Mouse (Mus musculus) CH12.LX (cell line): ENCODE data around the gene Cwf19l1. TPM values are rescaled to one million over a fixed set of nuclear protein-coding genes. Genes with fewer than 3 reads are reported as not detected.

Source experiments
- DNase-seq: peaks from one replicate; pipeline ENCODE4 v3.0.0-alpha.2; 2013; ENCODE audit errors: extremely low read depth
- H3K27ac ChIP-seq: 2 replicates; pipeline ENCODE4 v1.5.1; 2012; ENCODE audit warnings: low read depth, mild to moderate bottlenecking, control low read depth, moderate library complexity; ENCODE audit not compliant: insufficient read depth
- H3K27me3 ChIP-seq: replicated peaks from 2 replicates; pipeline ENCODE3; 2012; ENCODE audit warnings: inconsistent platforms
- H3K36me3 ChIP-seq, 2 experiments: replicated peaks in 1 of 2; 2 replicates each; pipeline versions ENCODE3 to v1.6.1; 2012; ENCODE audit warnings: inconsistent platforms in 1 of 2, low read length in 1 of 2, mild to moderate bottlenecking in 1 of 2, mixed read lengths in 1 of 2, moderate library complexity in 1 of 2; ENCODE audit not compliant: control insufficient read depth in 1 of 2, insufficient read depth in 1 of 2
- H3K4me1 ChIP-seq, 2 experiments: 2 replicates each; pipeline ENCODE4 v1.6.1; 2012; ENCODE audit warnings: inconsistent platforms in 1 of 2, moderate library complexity in 1 of 2; ENCODE audit not compliant: insufficient read depth in 2 of 2, control insufficient read depth in 1 of 2
- H3K4me2 ChIP-seq: 2 replicates; pipeline ENCODE4 v1.6.1; 2012; ENCODE audit warnings: low read depth, mild to moderate bottlenecking, control low read depth; ENCODE audit not compliant: poor library complexity, insufficient read depth, severe bottlenecking
- H3K4me3 ChIP-seq, 3 experiments: fragments of 150-350 bp in 1 of 3; sonication (generic) in 1 of 3; replicated peaks in 1 of 3; 2 replicates each; pipeline versions ENCODE3 to v1.5.1; 2011 to 2012; ENCODE audit warnings: low read depth in 2 of 3, low read length in 2 of 3, mild to moderate bottlenecking in 2 of 3, moderate library complexity in 2 of 3, control low read depth in 1 of 3, improper control_type of control experiment in 1 of 3, inconsistent platforms in 1 of 3, mixed read lengths in 1 of 3; ENCODE audit not compliant: poor library complexity in 1 of 3
- H3K79me2 ChIP-seq: replicated peaks from 2 replicates; pipeline ENCODE4 v1.6.1; 2012; ENCODE audit warnings: mild to moderate bottlenecking, moderate library complexity; ENCODE audit not compliant: control insufficient read depth, poor library complexity, insufficient read depth, severe bottlenecking; ENCODE audit errors: extremely low read depth
- H3K9ac ChIP-seq: 2 replicates; pipeline ENCODE4 v1.6.1; 2012; ENCODE audit warnings: low read depth, mild to moderate bottlenecking, control low read depth, moderate library complexity; ENCODE audit not compliant: insufficient read depth
- H3K9me3 ChIP-seq: replicated peaks from 2 replicates; pipeline ENCODE3; 2012; ENCODE audit warnings: low read length, inconsistent platforms, mixed read lengths
- BHLHE40 ChIP-seq: IDR thresholded peaks from 2 replicates; pipeline ENCODE4 v1.6.1; 2011; ENCODE audit warnings: mild to moderate bottlenecking, low read depth, low read length, improper control_type of control experiment
- CHD1 ChIP-seq: IDR thresholded peaks from 2 replicates; pipeline ENCODE4 v1.6.1; 2012; ENCODE audit warnings: low read depth, low read length, improper control_type of control experiment, inconsistent platforms
- CHD2 ChIP-seq: IDR thresholded peaks from 2 replicates; pipeline ENCODE4 v1.6.1; 2011; ENCODE audit warnings: low read length, improper control_type of control experiment
- ELF1 ChIP-seq: IDR thresholded peaks from 2 replicates; pipeline ENCODE4 v1.6.1; 2014; ENCODE audit warnings: low read depth, mild to moderate bottlenecking, inconsistent platforms, low read length, improper control_type of control experiment
- EP300 ChIP-seq: IDR thresholded peaks from 2 replicates; pipeline ENCODE4 v1.6.1; 2011; ENCODE audit warnings: low read length, improper control_type of control experiment
- IRF4 ChIP-seq: IDR thresholded peaks from 2 replicates; pipeline ENCODE4 v1.6.1; 2014; ENCODE audit warnings: low read depth, mild to moderate bottlenecking, inconsistent platforms, low read length, improper control_type of control experiment
- KAT2A ChIP-seq: IDR thresholded peaks from 2 replicates; pipeline ENCODE4 v1.6.1; 2012; ENCODE audit warnings: low read length, improper control_type of control experiment, inconsistent platforms; ENCODE audit not compliant: insufficient replicate concordance
- MAFK ChIP-seq: IDR thresholded peaks from 2 replicates; pipeline ENCODE4 v1.6.1; 2011; ENCODE audit warnings: low read length, improper control_type of control experiment; ENCODE audit not compliant: insufficient replicate concordance
- MAX ChIP-seq: IDR thresholded peaks from 2 replicates; pipeline ENCODE4 v1.6.1; 2011; ENCODE audit warnings: low read length, improper control_type of control experiment
- MXI1 ChIP-seq: IDR thresholded peaks from 2 replicates; pipeline ENCODE4 v1.6.1; 2011; ENCODE audit warnings: mild to moderate bottlenecking, low read depth, low read length, improper control_type of control experiment
- MYC ChIP-seq: IDR thresholded peaks from 2 replicates; pipeline ENCODE4 v1.6.1; 2011; ENCODE audit warnings: low read depth, mild to moderate bottlenecking, improper control_type of control experiment, low read length
- NELFE ChIP-seq: IDR thresholded peaks from 2 replicates; pipeline ENCODE4 v1.6.1; 2011; ENCODE audit warnings: low read depth, low read length, improper control_type of control experiment
- NRF1 ChIP-seq: IDR thresholded peaks from 2 replicates; pipeline ENCODE4 v1.6.1; 2014; ENCODE audit warnings: low read depth, mild to moderate bottlenecking, inconsistent platforms, low read length, improper control_type of control experiment, moderate library complexity
- PAX5 ChIP-seq: IDR thresholded peaks from 2 replicates; pipeline ENCODE4 v1.6.1; 2012; ENCODE audit warnings: low read length, inconsistent platforms, mixed read lengths
- POLR2A ChIP-seq: IDR thresholded peaks from 2 replicates; pipeline ENCODE4 v1.6.1; 2011; ENCODE audit warnings: low read depth, mild to moderate bottlenecking, improper control_type of control experiment, low read length
- POLR2AphosphoS2 ChIP-seq: IDR thresholded peaks from 2 replicates; pipeline ENCODE4 v1.6.1; 2011; ENCODE audit warnings: low read depth, low read length, improper control_type of control experiment
- RCOR1 ChIP-seq: conservative IDR thresholded peaks from 2 replicates; pipeline ENCODE4 v1.6.1; 2012; ENCODE audit warnings: low read depth, mild to moderate bottlenecking, inconsistent platforms, low read length, improper control_type of control experiment
- SIN3A ChIP-seq: IDR thresholded peaks from 2 replicates; pipeline ENCODE4 v1.6.1; 2012; ENCODE audit warnings: low read length, improper control_type of control experiment, inconsistent platforms
- SMC3 ChIP-seq: IDR thresholded peaks from 2 replicates; pipeline ENCODE4 v1.6.1; 2011; ENCODE audit warnings: low read depth, low read length, improper control_type of control experiment
- TBP ChIP-seq: conservative IDR thresholded peaks from 2 replicates; pipeline ENCODE4 v1.6.1; 2011; ENCODE audit warnings: low read depth, low read length, improper control_type of control experiment
- TCF12 ChIP-seq: IDR thresholded peaks from 2 replicates; pipeline ENCODE4 v1.6.1; 2014; ENCODE audit warnings: low read depth, mild to moderate bottlenecking, inconsistent platforms, low read length, improper control_type of control experiment
- UBTF ChIP-seq: IDR thresholded peaks from 2 replicates; pipeline ENCODE4 v1.6.1; 2012; ENCODE audit warnings: low read depth, mild to moderate bottlenecking, inconsistent platforms, low read length, improper control_type of control experiment, moderate library complexity
- ZKSCAN1 ChIP-seq: IDR thresholded peaks from 2 replicates; pipeline ENCODE4 v1.6.1; 2012; ENCODE audit warnings: low read depth, inconsistent platforms, low read length, improper control_type of control experiment, borderline replicate concordance
- ZMIZ1 ChIP-seq: IDR thresholded peaks from 2 replicates; pipeline ENCODE4 v1.6.1; 2012; ENCODE audit warnings: low read depth, mild to moderate bottlenecking, inconsistent platforms, low read length, improper control_type of control experiment
- ZNF384 ChIP-seq: IDR thresholded peaks from 2 replicates; pipeline ENCODE4 v1.6.1; 2012; ENCODE audit warnings: low read depth, low read length, improper control_type of control experiment, inconsistent platforms
- dilution Hi-C: fragments of 300-500 bp; cut with MboI; formaldehyde crosslinking; loops from 2 replicates; pipeline ENCODE4 v1.14.3; 2020; ENCODE audit warnings: low sequenced_read_pairs; ENCODE audit not compliant: extremely low pct_unique_long_range_greater_than_20kb, extremely low pct_ligation_motif_present
- in situ Hi-C: fragments of 300-500 bp; cut with MboI; formaldehyde crosslinking; loops from 3 replicates; pipeline ENCODE4 v1.14.3; 2019; ENCODE audit warnings: low sequenced_read_pairs, low pct_ligation_motif_present, low pct_unique_long_range_greater_than_20kb, mixed read lengths
- polyA plus RNA-seq: library from polyadenylated mRNA; unstranded; fragments of >175 nt; gene quantifications from 2 replicates; pipeline ENCODE4 v1.2.1, GENCODE M21; 2012; ENCODE audit warnings: low read depth; ENCODE audit not compliant: insufficient read length
- total RNA-seq, 2 experiments: library from RNA; depleted of rRNA; stranded (reverse); fragments of 300-350 nt in 1 of 2; fragments of >200 nt in 1 of 2; gene quantifications; 2 replicates each; pipeline ENCODE4 v1.2.3; 2012 to 2014

The Cwf19l1 gene
- total and polyA plus RNA-seq, 3 experiments, result 11.0 to 45.9 (median 30.4) TPM

- peak; percentile 97 for TF ChIP-seq BHLHE40
- peak; percentile 77; the same call in 1 of the 2 replicates for TF ChIP-seq POLR2A
- TF ChIP-seq NELFE, result peak; percentile 64
- TF ChIP-seq ZMIZ1, result peak; percentile 60; the same call in 1 of the 2 replicates
- TF ChIP-seq CHD2, result peak; percentile 94
- TF ChIP-seq NRF1, result peak; percentile 92
These were observed 66.4 kb downstream of the Cwf19l1 start, which contains the start of gene Erlin1 (continued) for GRCm38 (mm10) chr19:44069121-44069913.

DNA sequence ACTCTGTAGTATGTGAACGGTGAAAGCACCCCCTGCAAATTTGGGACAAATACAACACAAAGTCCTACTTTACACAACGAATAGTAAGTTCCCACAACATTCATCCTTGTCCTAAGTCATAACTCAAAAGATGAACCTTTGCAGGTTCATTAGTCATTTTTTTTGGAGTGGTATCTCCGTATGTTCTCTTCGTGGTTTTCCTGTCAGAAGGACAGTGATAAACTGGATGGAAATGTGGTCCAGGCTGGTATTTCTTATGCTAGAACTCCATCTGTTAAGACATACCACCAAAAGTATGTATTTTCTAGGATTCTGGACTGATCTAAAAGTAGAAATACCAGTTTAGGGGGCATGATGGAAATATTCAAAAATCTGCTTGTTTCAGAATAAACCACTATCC is 67.4 kb downstream of the Cwf19l1 start:
- TF ChIP-seq EP300 (peak; percentile 29; the same call in 1 of the 2 replicates), IRF4 (peak; percentile 31; the same call in 1 of the 2 replicates), MYC (no peak), CHD1 (no peak), MXI1 (no peak), CHD2 (no peak), MAFK (no peak), PAX5 (no peak), KAT2A (no peak), SIN3A (0 out of 2 replicates have a peak, but pooled peaks have one; percentile 12), NRF1 (no peak), POLR2AphosphoS2 (no peak), POLR2A (no peak), TBP (no peak), SMC3 (no peak), ZMIZ1 (no peak), RCOR1 (no peak), TCF12 (no peak), ZNF384 (no peak), MAX (no peak), UBTF (no peak), ZKSCAN1 (no peak), ELF1 (no peak)
- Histone ChIP-seq H3K4me2 (peak overlapping the region; percentile 83), H3K36me3 (peaks cover 9 to 38% of the 10 kb centered on the region in 2 experiments), H3K4me1 (peaks cover 3 to 44% of the 10 kb centered on the region in 2 experiments; a peak in 3 of 4 replicates), H3K27me3 (no peaks in the 10 kb centered on the region), H3K9ac (peak overlapping the region; percentile 67), H3K9me3 (no peaks in the 10 kb centered on the region), H3K27ac (no peak overlapping the region), H3K4me3 (peak overlapping the region; percentile 80 to 84 (median 84)), H3K79me2 (peaks cover 8% of the 10 kb centered on the region)
- in situ Hi-C loops, result no loop called here
- dilution Hi-C loops, result no loop called here
- no peak for DNase-seq
